Mouse (Mus musculus): Measurements from ENCODE around the gene Rilpl1. TPM values are rescaled to one million over a fixed set of nuclear protein-coding genes. Genes with fewer than 3 reads are reported as not detected.

Gene Rilpl1
- polyA plus RNA-seq, 1 experiment from 2014 or later = 11.8 TPM

- Histone ChIP-seq H3K4me2 (peak overlapping the region; percentile 90), H3K4me3 (peak overlapping the region; percentile 99), H3K27me3 (replicated peaks) (no peaks in the 10 kb centered on the region), H3K27ac (peak overlapping the region; percentile 74), H3K9me3 (no peaks in the 10 kb centered on the region), H3K4me1 (peaks cover 17% of the 10 kb centered on the region), H3K9ac (peak overlapping the region; percentile 78), H3K36me3 (replicated peaks) (peaks cover 10% of the 10 kb centered on the region)
- peak; percentile 74 for ATAC-seq (replicated peaks)
- WGBS = under 1% methylated on average over 77 of the region's 89 CpGs
Observed at GRCm38 (mm10) chr5:124540905-124541601, 9.9 kb upstream of the Rilpl1 start.

- H3K27me3 ChIP-seq (replicated peaks) = no peaks in the 10 kb centered on the region
- H3K9ac ChIP-seq = peak within 1 kb of the TSS; percentile 78
- peak within 1 kb of the TSS; percentile 81 for H3K27ac ChIP-seq
- H3K36me3 ChIP-seq (replicated peaks) = 0 out of 2 replicates have a peak, but pooled peaks cover 5% of the 10 kb centered on the region
- 1% methylated on average over 30 of the region's 35 CpGs for WGBS
- ATAC-seq (replicated peaks) = peak; percentile 96
- H3K9me3 ChIP-seq = no peaks in the 10 kb centered on the region
- H3K4me2 ChIP-seq = peak within 1 kb of the TSS; percentile 90
- H3K4me3 ChIP-seq = peak within 1 kb of the TSS; percentile 99
- peaks cover 17% of the 10 kb centered on the region for H3K4me1 ChIP-seq
Observed at GRCm38 (mm10) chr5:124540383-124540786, 9.2 kb upstream of the Rilpl1 start, which contains the start of gene Tmed2. Gene Tmed2 (plus strand): TSS chr5:124540695.

- 70% methylated on average over 4 of the region's 4 CpGs for WGBS
- Histone ChIP-seq H3K27me3 (replicated peaks) (no peaks in the 10 kb centered on the region), H3K27ac (peak overlapping the region; percentile 81; the same call in 1 of the 2 replicates), H3K4me2 (peak overlapping the region; percentile 43), H3K9ac (no peak overlapping the region), H3K4me3 (peak overlapping the region; percentile 99), H3K4me1 (peaks cover 17% of the 10 kb centered on the region), H3K36me3 (replicated peaks) (0 out of 2 replicates have a peak, but pooled peaks cover 1% of the 10 kb centered on the region), H3K9me3 (no peaks in the 10 kb centered on the region)
- ATAC-seq (replicated peaks) = no peak
Observed at GRCm38 (mm10) chr5:124539905-124540304, 8.7 kb upstream of the Rilpl1 start.

- no peak for ATAC-seq (replicated peaks)
- H3K27ac ChIP-seq = no peak overlapping the region
- WGBS = 74% methylated on average over 15 of the region's 16 CpGs
Observed at GRCm38 (mm10) chr5:124538813-124539792, 7.9 kb upstream of the Rilpl1 start.

DNA sequence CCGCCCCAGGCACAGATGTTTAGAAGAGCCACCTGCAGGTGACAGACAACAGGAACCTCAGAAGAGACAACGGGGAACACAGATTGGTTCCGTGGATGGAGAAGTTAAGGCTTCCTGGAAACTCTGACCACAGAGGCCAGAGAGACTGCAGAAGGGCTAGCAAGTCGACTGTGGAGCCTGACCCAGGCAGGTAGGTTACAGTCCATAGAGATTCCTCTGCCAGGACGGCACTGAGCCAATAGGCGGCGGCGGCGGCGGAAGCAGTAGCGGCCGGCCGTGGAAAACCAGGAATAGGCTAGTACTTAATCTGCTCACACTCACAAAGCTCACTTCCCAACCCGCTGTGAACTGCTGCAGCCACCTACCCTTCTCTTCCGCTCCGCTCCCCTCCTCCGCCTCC is 5.6 kb upstream of the Rilpl1 start:
- ATAC-seq (replicated peaks) = no peak
- WGBS = 7% methylated on average over 17 of the region's 17 CpGs
- Histone ChIP-seq H3K36me3 (replicated peaks) (no peaks in the 10 kb centered on the region), H3K27ac (no peak overlapping the region), H3K4me3 (no peak overlapping the region), H3K4me2 (peak overlapping the region; percentile 28), H3K27me3 (replicated peaks) (no peaks in the 10 kb centered on the region), H3K9me3 (no peaks in the 10 kb centered on the region), H3K4me1 (peaks cover 7% of the 10 kb centered on the region), H3K9ac (no peak overlapping the region)

More at GRCm38 (mm10) chr5:124538813-124539792, 7.9 kb upstream of the Rilpl1 start:
- Histone ChIP-seq H3K36me3 (replicated peaks) (no peaks in the 10 kb centered on the region), H3K4me3 (no peak overlapping the region), H3K9ac (no peak overlapping the region), H3K4me2 (no peak overlapping the region), H3K27me3 (replicated peaks) (no peaks in the 10 kb centered on the region), H3K9me3 (no peaks in the 10 kb centered on the region), H3K4me1 (peaks cover 17% of the 10 kb centered on the region)

DNA sequence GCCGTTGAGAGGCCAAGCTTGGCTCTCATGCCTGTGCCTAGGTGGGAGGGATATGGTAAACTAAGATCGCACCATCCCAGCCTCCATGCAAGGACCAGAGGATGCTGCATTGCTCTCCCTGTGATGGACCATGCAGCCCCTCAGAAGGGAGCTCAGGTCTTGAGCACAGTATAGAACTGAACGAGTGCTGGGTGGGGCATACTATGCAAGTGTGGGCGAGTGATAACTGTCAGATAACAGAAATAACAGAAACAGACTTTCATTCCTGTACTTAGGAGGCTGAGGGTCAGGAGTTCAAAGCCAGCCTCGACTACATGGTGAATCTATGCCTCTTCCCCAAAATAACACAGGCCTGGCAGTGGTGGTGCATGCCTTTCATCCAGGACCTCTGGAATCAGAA is 3.8 kb upstream of the Rilpl1 start:
- Histone ChIP-seq H3K4me1 (peaks cover 15% of the 10 kb centered on the region), H3K36me3 (replicated peaks) (no peaks in the 10 kb centered on the region), H3K27me3 (replicated peaks) (no peaks in the 10 kb centered on the region), H3K4me3 (no peak overlapping the region), H3K9ac (no peak overlapping the region), H3K9me3 (no peaks in the 10 kb centered on the region), H3K4me2 (no peak overlapping the region), H3K27ac (no peak overlapping the region)
- 64% methylated on average over 5 of the region's 5 CpGs for WGBS
- no peak for ATAC-seq (replicated peaks)

DNA sequence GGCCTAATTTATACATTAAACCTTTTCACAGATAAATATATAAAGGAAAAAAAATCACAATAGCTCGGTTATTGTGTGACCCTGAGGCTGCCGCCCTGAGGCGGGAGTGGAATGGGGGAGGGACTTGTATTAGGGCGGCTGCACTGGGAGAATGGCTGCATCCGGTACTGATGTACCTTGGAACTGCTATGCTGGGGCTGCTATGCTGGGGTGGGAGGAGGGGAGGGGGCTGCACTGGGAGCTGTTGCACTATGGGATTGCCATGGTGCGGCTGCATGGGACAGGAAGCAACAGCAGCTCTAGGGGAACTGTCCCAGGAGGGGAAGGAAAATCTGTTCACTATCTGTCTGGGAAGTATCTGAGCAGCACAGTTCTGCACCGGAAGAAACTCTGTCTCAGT is 1.3 kb upstream of the Rilpl1 start:
- H3K9me3 ChIP-seq = no peaks in the 10 kb centered on the region
- no peaks in the 10 kb centered on the region for H3K27me3 ChIP-seq (replicated peaks)
- H3K27ac ChIP-seq = no peak overlapping the region
- no peak overlapping the region for H3K9ac ChIP-seq
- H3K4me2 ChIP-seq = no peak overlapping the region
- no peaks in the 10 kb centered on the region for H3K36me3 ChIP-seq (replicated peaks)
- peaks cover 35% of the 10 kb centered on the region for H3K4me1 ChIP-seq
- WGBS = 32% methylated on average over 7 of the region's 7 CpGs
- no peak for ATAC-seq (replicated peaks)
- no peak overlapping the region for H3K4me3 ChIP-seq

DNA sequence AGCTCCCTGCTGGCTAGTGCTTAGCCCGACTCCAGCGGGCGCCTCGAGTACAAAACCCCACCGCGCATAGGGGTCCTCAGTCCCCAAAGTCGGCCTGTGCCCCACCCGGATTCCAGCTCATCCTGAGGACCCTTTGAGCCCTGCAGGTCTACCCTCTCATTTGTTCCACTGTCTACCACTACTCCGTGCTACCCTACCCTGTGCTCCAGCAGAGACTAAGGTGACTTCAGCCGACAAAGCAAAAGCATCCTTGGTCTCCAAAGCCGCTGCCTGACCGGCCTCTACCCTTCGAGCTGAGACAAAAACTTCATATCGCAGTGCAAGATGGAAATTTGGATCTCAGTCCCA is 366 bp upstream of the Rilpl1 start:
- H3K4me1 ChIP-seq = peaks cover 35% of the 10 kb centered on the region
- peak overlapping the region; percentile 83 for H3K27ac ChIP-seq
- H3K9me3 ChIP-seq = no peaks in the 10 kb centered on the region
- peak; percentile 70; the same call in 1 of the 2 replicates for ATAC-seq (replicated peaks)
- peak overlapping the region; percentile 54 for H3K9ac ChIP-seq
- WGBS = 12% methylated on average over 14 of the region's 14 CpGs
- H3K4me2 ChIP-seq = peak overlapping the region; percentile 75
- no peaks in the 10 kb centered on the region for H3K36me3 ChIP-seq (replicated peaks)
- no peaks in the 10 kb centered on the region for H3K27me3 ChIP-seq (replicated peaks)
- H3K4me3 ChIP-seq = peak overlapping the region; percentile 76

DNA sequence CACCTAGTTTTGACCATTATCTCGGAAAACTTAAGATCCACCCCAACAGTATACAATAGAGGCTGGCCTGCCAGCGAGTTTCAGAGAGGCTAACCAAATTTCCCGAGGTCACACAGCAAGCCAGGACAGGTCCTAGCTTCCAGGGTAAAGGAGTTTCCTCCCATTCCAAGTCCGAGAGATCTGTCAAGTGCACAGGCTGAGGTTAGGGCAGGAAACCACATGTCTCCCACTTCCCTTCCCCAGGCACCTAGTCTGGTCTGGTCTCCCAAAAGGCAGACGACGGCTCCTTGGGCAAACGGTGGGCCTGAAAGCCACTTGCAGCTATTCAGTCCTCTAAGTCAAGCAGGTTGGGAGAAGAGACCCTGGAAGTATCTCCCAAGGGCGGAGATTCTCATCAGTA is 1.5 kb downstream of the Rilpl1 start:
- WGBS = 64% methylated on average over 8 of the region's 8 CpGs
- Histone ChIP-seq H3K4me1 (peaks cover 35% of the 10 kb centered on the region), H3K4me2 (peak overlapping the region; percentile 75), H3K4me3 (peak overlapping the region; percentile 76), H3K27me3 (replicated peaks) (no peaks in the 10 kb centered on the region), H3K36me3 (replicated peaks) (no peaks in the 10 kb centered on the region), H3K9ac (no peak overlapping the region), H3K9me3 (no peaks in the 10 kb centered on the region), H3K27ac (no peak overlapping the region)
- no peak for ATAC-seq (replicated peaks)

DNA sequence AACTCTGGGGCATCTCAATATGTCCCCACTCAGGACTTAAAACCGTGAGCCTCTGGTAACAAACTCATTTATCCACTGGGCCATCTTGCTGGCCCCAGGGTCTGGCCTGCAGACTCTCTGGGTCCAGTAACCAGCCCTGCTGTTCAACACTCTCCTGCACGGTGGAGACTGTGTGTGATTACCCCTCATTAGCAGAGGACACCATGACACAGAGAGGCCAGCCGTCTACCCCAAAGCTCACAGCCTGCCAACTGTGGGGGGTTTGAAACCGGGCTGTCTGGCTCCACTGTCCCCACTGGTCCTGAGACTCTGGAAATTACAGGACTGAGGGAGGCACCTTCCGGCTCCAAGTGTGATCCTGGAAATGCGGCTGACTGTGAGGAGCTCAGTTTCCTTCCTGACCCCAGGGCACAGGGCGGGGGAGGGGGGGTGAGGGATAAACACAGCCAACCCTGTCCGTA is 2.0 kb downstream of the Rilpl1 start:
- Histone ChIP-seq H3K36me3 (replicated peaks) (no peaks in the 10 kb centered on the region), H3K27ac (no peak overlapping the region), H3K9me3 (no peaks in the 10 kb centered on the region), H3K27me3 (replicated peaks) (no peaks in the 10 kb centered on the region), H3K9ac (no peak overlapping the region), H3K4me3 (peak overlapping the region; percentile 76), H3K4me1 (peaks cover 35% of the 10 kb centered on the region), H3K4me2 (peak overlapping the region; percentile 75)
- whole genome bisulfite sequencing = 47% methylated on average over 8 of the region's 8 CpGs
- no peak for ATAC-seq (replicated peaks)

DNA sequence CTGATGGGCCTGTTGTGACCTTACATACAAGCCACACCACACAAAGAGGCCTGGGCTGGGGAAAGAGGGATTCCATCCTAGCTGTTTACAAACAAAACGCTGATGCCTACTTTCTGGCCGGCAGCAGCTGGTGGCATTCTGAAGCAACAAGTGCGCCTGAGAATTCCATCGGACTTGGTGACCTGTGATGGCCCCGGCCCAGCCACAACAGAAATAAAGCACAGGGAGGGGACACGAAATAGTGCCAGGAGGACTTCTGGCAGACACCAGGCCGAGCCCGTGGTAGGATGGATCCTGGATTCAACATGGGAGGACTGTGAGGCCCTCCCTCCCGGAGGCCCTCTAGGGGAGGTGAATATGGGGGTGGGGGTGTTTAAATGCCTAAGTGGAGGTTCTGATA is 2.4 kb downstream of the Rilpl1 start:
- WGBS = 51% methylated on average over 9 of the region's 9 CpGs
- no peak overlapping the region for H3K27ac ChIP-seq

DNA sequence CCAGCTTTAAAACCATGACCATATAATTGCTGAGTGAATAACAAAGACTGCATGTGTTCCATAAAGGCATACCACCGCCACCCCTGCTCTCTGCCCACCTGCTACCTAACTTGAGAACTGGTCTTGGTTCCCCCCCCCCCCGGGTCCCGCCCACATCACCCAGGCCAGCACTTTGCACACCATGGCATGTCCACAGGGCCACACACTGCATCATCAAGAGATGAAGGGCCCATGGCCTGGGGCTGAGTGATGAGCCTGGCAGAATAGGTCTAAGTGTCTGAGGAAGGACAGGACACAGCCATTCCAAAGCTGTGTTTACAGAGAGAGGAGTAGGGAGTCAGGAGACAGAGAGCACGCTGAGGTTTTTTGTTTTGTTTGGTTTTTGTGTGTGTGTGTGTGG is 2.8 kb downstream of the Rilpl1 start:
- no peaks in the 10 kb centered on the region for H3K36me3 ChIP-seq (replicated peaks)
- H3K27ac ChIP-seq = no peak overlapping the region
- no peak overlapping the region for H3K9ac ChIP-seq
- no peak overlapping the region for H3K4me3 ChIP-seq
- H3K4me2 ChIP-seq = peak overlapping the region; percentile 75; the same call in 1 of the 2 replicates
- peaks cover 35% of the 10 kb centered on the region for H3K4me1 ChIP-seq
- no peak for ATAC-seq (replicated peaks)
- H3K9me3 ChIP-seq = no peaks in the 10 kb centered on the region
- WGBS = 80% methylated on average over 4 of the region's 4 CpGs
- H3K27me3 ChIP-seq (replicated peaks) = no peaks in the 10 kb centered on the region

More for the DNA sequence above, 2.4 kb downstream of the Rilpl1 start:
- no peak for ATAC-seq (replicated peaks)
- H3K36me3 ChIP-seq (replicated peaks) = no peaks in the 10 kb centered on the region
- peak overlapping the region; percentile 75 for H3K4me2 ChIP-seq
- H3K4me1 ChIP-seq = peaks cover 35% of the 10 kb centered on the region
- H3K4me3 ChIP-seq = peak overlapping the region; percentile 11; the same call in 1 of the 2 replicates
- no peaks in the 10 kb centered on the region for H3K27me3 ChIP-seq (replicated peaks)
- no peaks in the 10 kb centered on the region for H3K9me3 ChIP-seq
- no peak overlapping the region for H3K9ac ChIP-seq
